Mouse (Mus musculus): Measurements from ENCODE around the gene Cited1.
A peak's percentile ranks its signal among the peaks of the same experiment; 100 is the strongest.

GRCm38 (mm10) chrX:102250891-102251170 lies 1.1 kb downstream of the Cited1 start:
- TF ChIP-seq MAX (IDR thresholded peaks at IDR 0.05; ENCODE audit: low read length): no peak
- TF ChIP-seq CTCF (conservative IDR thresholded peaks at IDR 0.05 in 1 of 2, IDR thresholded peaks at IDR 0.05 in 1 of 2; ENCODE audit: low read depth in 2 of 2, low read length in 2 of 2): no peak
- no peak for TF ChIP-seq POLR2A (IDR thresholded peaks at IDR 0.05; ENCODE audit: low read depth, low read length)
- TF ChIP-seq ZC3H11A (IDR thresholded peaks at IDR 0.05; ENCODE audit: low read depth, low read length): no peak
- TF ChIP-seq POLR2AphosphoS2 (IDR thresholded peaks at IDR 0.05; ENCODE audit: low read depth, low read length): no peak
- no peak for TF ChIP-seq CHD1 (IDR thresholded peaks at IDR 0.05; ENCODE audit: low read depth, low read length)
- 0 out of 2 replicates have a peak, but pooled peaks have one; percentile 35 for TF ChIP-seq UBTF (IDR thresholded peaks at IDR 0.05; ENCODE audit: low read depth, low read length)
- no peak for TF ChIP-seq JUND (conservative IDR thresholded peaks at IDR 0.05; ENCODE audit: low read depth, low read length)
- TF ChIP-seq RCOR1 (conservative IDR thresholded peaks at IDR 0.05; ENCODE audit: low read depth, low read length): no peak
- TF ChIP-seq SMC3 (IDR thresholded peaks at IDR 0.05; ENCODE audit: low read depth, low read length): no peak
- no peak for TF ChIP-seq RAD21 (IDR thresholded peaks at IDR 0.05; ENCODE audit: low read depth, low read length)
- no peak for TF ChIP-seq SIN3A (IDR thresholded peaks at IDR 0.05; ENCODE audit: low read length)
